Comparison of ENCODE assay signal across 7 mouse cellular contexts in genomic region chr7:3703879-3704441, GRCm38 (mm10). TPM values are rescaled to one million over a fixed set of nuclear protein-coding genes. Genes with fewer than 3 reads are reported as not detected.
DNase-seq lines count a peak whose midpoint lies in the region; ATAC-seq lines count a peak whose summit lies in the region.

TSS of gene Rps9 (plus strand) at chr7:3703993.

- peak within 1 kb of the TSS; percentile 94 for H3K27ac ChIP-seq in intestine, embryonic 16.5 days (ENCODE audit: low read length)
- peak within 1 kb of the TSS; percentile 85 for H3K27ac ChIP-seq in midbrain, embryonic 11.5 days (ENCODE audit: low read depth, low read length)

- H3K4me1 ChIP-seq in intestine, embryonic 16.5 days (ENCODE audit: control insufficient read depth, insufficient read depth, low read length) = peaks cover 11% of the 10 kb centered on the region
- H3K4me1 ChIP-seq in midbrain, embryonic 11.5 days (ENCODE audit: control insufficient read depth, insufficient read depth, low read length) = peaks cover 10% of the 10 kb centered on the region

- no peaks in the 10 kb centered on the region for H3K27me3 ChIP-seq in intestine, embryonic 16.5 days (replicated peaks; ENCODE audit: control insufficient read depth, insufficient read depth, low read length)
- no peaks in the 10 kb centered on the region for H3K27me3 ChIP-seq in midbrain, embryonic 11.5 days (ENCODE audit: control insufficient read depth, insufficient read depth, low read length)

- peak within 1 kb of the TSS; percentile 83 for H3K4me3 ChIP-seq in intestine, embryonic 16.5 days (ENCODE audit: low read length)
- peak within 1 kb of the TSS; percentile 90 for H3K4me3 ChIP-seq in midbrain, embryonic 11.5 days (ENCODE audit: low read depth, low read length)

- H3K36me3 ChIP-seq in intestine, embryonic 16.5 days (ENCODE audit: control insufficient read depth, insufficient read depth, low read length) = peaks cover 11% of the 10 kb centered on the region; the same call in 1 of the 2 replicates
- H3K36me3 ChIP-seq in midbrain, embryonic 11.5 days (ENCODE audit: control insufficient read depth, insufficient read depth, low read length) = peaks cover 11% of the 10 kb centered on the region; the same call in 1 of the 2 replicates

- H3K4me2 ChIP-seq in intestine, embryonic 16.5 days (ENCODE audit: low read depth, low read length) = peak within 1 kb of the TSS; percentile 77
- peak within 1 kb of the TSS; percentile 96 for H3K4me2 ChIP-seq in midbrain, embryonic 11.5 days

- intact Hi-C loops in left cerebral cortex, postnatal 36 days (cut with DNase I) = no loop called here

- no peaks in the 10 kb centered on the region for H3K9me3 ChIP-seq in intestine, embryonic 16.5 days (ENCODE audit: control insufficient read depth, low read length)
- H3K9me3 ChIP-seq in midbrain, embryonic 11.5 days (ENCODE audit: control insufficient read depth, low read length) = no peaks in the 10 kb centered on the region

- ATAC-seq in intestine, embryonic 16.5 days = peak; percentile 94
- peak; percentile 96 for ATAC-seq in midbrain, embryonic 11.5 days (ENCODE audit: low FRiP score)

- peak within 1 kb of the TSS; percentile 86 for H3K9ac ChIP-seq in intestine, embryonic 16.5 days (ENCODE audit: low read depth, low read length)
- peak within 1 kb of the TSS; percentile 84 for H3K9ac ChIP-seq in midbrain, embryonic 11.5 days (ENCODE audit: low read length)

- peak; percentile 95 for DNase-seq in adrenal gland, adult 8-10 months
- DNase-seq in embryo, embryonic 9.5 days (ENCODE audit: extremely low spot score) = peak; percentile 96
- DNase-seq in gastrocnemius, postnatal 4 days (ENCODE audit: low spot score in 2 of 2) = peak; percentile 85 to 97
- DNase-seq in left cerebral cortex, postnatal 36 days (ENCODE audit: low spot score in 2 of 2) = peak; percentile 93 to 98
- peak; percentile 99 for DNase-seq in midbrain, embryonic 11.5 days (ENCODE audit: low spot score, missing footprints)
- peak; percentile 98 for DNase-seq in skeletal muscle tissue, adult 2 months (ENCODE audit: low read depth, low spot score)

- WGBS in intestine, embryonic 16.5 days = 2% methylated on average over 42 of the region's 42 CpGs
- WGBS in midbrain, embryonic 11.5 days = 2% methylated on average over 42 of the region's 42 CpGs

RNA-seq across cellular contexts. Expression of gene Rps9, which starts in this region (rescaled TPM):
- 100 to 1,000 TPM; 852 to 952 (median 882) TPM for total RNA-seq in adrenal gland, adult 8-10 months (2022)
- 1,000 to 10,000 TPM in 1 of 2 experiments, 100 to 1,000 TPM in 1; 942 to 1,092 TPM for total RNA-seq in gastrocnemius, postnatal 4 days (2021)
- 1,268 and 1,365 TPM in 2 replicates for polyA plus RNA-seq in intestine, embryonic 16.5 days (2015; fragmentation: Nextera tagmentation; extraction: Ambion mirVana)
- 100 to 1,000 TPM; 312 to 356 TPM for total RNA-seq in left cerebral cortex, postnatal 36 days (2021)
- 1,245 and 1,271 TPM in 2 replicates for polyA plus RNA-seq in midbrain, embryonic 11.5 days (2014; fragmentation: Nextera tagmentation; extraction: Ambion mirVana)

Comparison
In these comparisons a context has a peak if more than half of its experiments do, and no peak if none do; other contexts are left out.
1. Peak in every context shown above with its lines: DNase-seq, ATAC-seq, H3K4me3 ChIP-seq and H3K27ac ChIP-seq.